Mouse (Mus musculus) kidney, adult 2 months (tissue): ENCODE data around the gene Cacnb4.

Source experiments
- CTCF ChIP-seq: fragments of 200-500 bp; conservative IDR thresholded peaks from 2 replicates; pipeline ENCODE4 v1.5.1; 2011; ENCODE audit warnings: low read depth, mild to moderate bottlenecking, control low read depth, low read length, moderate library complexity, mixed read lengths; ENCODE audit not compliant: insufficient read depth, insufficient read length
- POLR2A ChIP-seq: fragments of 200-500 bp; IDR thresholded peaks from one replicate; pipeline ENCODE4 v1.6.1; 2011; ENCODE audit warnings: low read depth, low read length, control low read depth

GRCm38 (mm10) chr2:52606331-52606730, 70.3 kb downstream of the Cacnb4 start:
- TF ChIP-seq POLR2A (no peak), CTCF (no peak)
